8 mouse cellular contexts compared by ENCODE assay signal in the genomic region with DNA sequence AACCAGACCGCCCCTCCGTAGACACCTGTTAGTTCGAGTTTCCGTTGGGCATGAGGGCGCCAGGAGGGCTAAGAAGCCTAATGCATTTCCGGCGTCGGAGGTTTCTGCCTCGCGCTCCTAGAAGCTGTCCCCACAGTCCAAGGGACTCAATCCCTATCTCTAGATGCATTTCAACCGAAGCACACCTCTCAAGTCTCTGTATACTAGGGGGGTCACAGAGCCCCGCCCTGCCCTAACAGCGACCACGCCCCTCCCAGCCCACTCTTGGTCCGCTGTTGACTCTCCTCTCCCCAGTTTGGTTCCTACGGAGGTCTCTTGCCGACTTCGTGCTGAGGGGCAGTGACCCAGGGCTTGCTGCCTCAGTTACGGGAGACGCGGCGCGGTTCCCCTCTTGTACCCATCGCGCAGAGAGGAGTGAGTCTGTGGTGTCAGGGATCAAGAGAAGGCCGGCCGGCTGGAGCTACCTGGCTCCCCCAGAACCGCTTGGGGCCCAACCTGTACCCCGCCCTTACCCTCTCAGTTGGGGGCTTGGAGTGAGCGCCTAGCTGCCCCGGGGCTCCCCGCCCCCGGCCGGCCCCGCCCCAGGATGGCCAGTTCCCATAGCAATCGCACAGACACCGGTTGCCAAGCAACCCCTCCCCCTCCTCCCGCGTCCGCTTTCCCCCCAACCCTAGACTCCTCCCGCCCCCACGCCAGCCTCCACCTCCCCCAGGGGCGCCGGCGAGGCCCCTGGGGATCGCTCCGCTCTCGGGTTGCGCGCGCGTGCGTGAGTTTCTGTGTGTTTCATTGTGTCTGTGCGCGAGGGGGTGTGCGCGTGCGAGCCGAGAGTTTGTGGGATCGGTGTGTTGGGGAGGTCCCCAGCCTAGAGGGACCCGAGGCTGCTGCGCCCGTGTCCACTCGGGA. TPM values are rescaled to one million over a fixed set of nuclear protein-coding genes. Genes with fewer than 3 reads are reported as not detected.
A peak's percentile ranks its signal among the peaks of the same experiment; 100 is the strongest.
DNase-seq lines count a peak whose midpoint lies in the region; ATAC-seq and TF ChIP-seq lines count a peak whose summit lies in the region.

No protein-coding gene starts in this region.

- peak overlapping the region; percentile 59 for H3K4me3 ChIP-seq in kidney, postnatal 0 days (replicated peaks; ENCODE audit: low read depth, low read length)
- H3K4me3 ChIP-seq in cortical plate, adult 2 months (ENCODE audit: insufficient read depth, low read length) = peak overlapping the region; percentile 87
- H3K4me3 ChIP-seq in forebrain, postnatal 0 days (ENCODE audit: low read depth, low read length) = peak overlapping the region; percentile 84
- peak overlapping the region; percentile 26; the same call in 1 of the 2 replicates for H3K4me3 ChIP-seq in liver, postnatal 0 days (ENCODE audit: low read depth, low read length)

- TF ChIP-seq EP300 in liver, postnatal 0 days (IDR thresholded peaks at IDR 0.05; ENCODE audit: low read depth) = no peak

- H3K27me3 ChIP-seq in kidney, postnatal 0 days (ENCODE audit: insufficient read depth, low read length) = peaks cover 26% of the 10 kb centered on the region
- no peaks in the 10 kb centered on the region for H3K27me3 ChIP-seq in forebrain, postnatal 0 days (ENCODE audit: insufficient read depth, low read length)
- H3K27me3 ChIP-seq in liver, postnatal 0 days (ENCODE audit: insufficient read depth, low read length) = peaks cover 55% of the 10 kb centered on the region

- under 1% methylated on average over 64 of the region's 64 CpGs for WGBS in kidney, postnatal 0 days
- 1% methylated on average over 62 of the region's 64 CpGs for WGBS in forebrain, postnatal 0 days
- 2% methylated on average over 56 of the region's 64 CpGs for WGBS in liver, postnatal 0 days (ENCODE audit: insufficient replicate concordance)

- DNase-seq in kidney, postnatal 0 days (ENCODE audit: low spot score) = no peak
- no peak for DNase-seq in kidney, adult 9 months
- DNase-seq in forebrain, postnatal 0 days = peak; percentile 92
- DNase-seq in liver, postnatal 0 days = no peak
- DNase-seq in testis, postnatal 14 days (ENCODE audit: low spot score) = peak; percentile 44
- DNase-seq in gastrocnemius, postnatal 36 days = no peak
- DNase-seq in layer of hippocampus, adult 8-10 months (ENCODE audit: low spot score in 2 of 2) = no peak

- ATAC-seq in kidney, postnatal 0 days (replicated peaks; ENCODE audit: low FRiP score, low read depth) = peak; percentile 20; the same call in 1 of the 2 replicates
- peak; percentile 76 for ATAC-seq in forebrain, postnatal 0 days
- ATAC-seq in liver, postnatal 0 days = no peak

- H3K9ac ChIP-seq in kidney, postnatal 0 days (ENCODE audit: low read depth, low read length) = peak overlapping the region; percentile 37; the same call in 1 of the 2 replicates
- peak overlapping the region; percentile 94 for H3K9ac ChIP-seq in forebrain, postnatal 0 days
- no peak overlapping the region for H3K9ac ChIP-seq in liver, postnatal 0 days (replicated peaks)

- peaks cover 23% of the 10 kb centered on the region for H3K4me1 ChIP-seq in kidney, postnatal 0 days (replicated peaks; ENCODE audit: insufficient read depth, low read length)
- H3K4me1 ChIP-seq in cortical plate, adult 2 months (ENCODE audit: control insufficient read depth, insufficient read depth, low read length) = no peaks in the 10 kb centered on the region; the same call in 1 of the 2 replicates
- H3K4me1 ChIP-seq in forebrain, postnatal 0 days (ENCODE audit: insufficient read depth) = peaks cover 5% of the 10 kb centered on the region; the same call in 1 of the 2 replicates
- H3K4me1 ChIP-seq in liver, postnatal 0 days (ENCODE audit: insufficient read depth) = no peaks in the 10 kb centered on the region

- no peaks in the 10 kb centered on the region for H3K9me3 ChIP-seq in kidney, postnatal 0 days (replicated peaks; ENCODE audit: low read length)
- H3K9me3 ChIP-seq in forebrain, postnatal 0 days (ENCODE audit: low read length) = no peaks in the 10 kb centered on the region
- H3K9me3 ChIP-seq in liver, postnatal 0 days (ENCODE audit: low read length) = no peaks in the 10 kb centered on the region

- no peak for TF ChIP-seq CTCF in kidney, postnatal 0 days (IDR thresholded peaks at IDR 0.05; ENCODE audit: low read depth)
- no peak for TF ChIP-seq CTCF in cortical plate, adult 2 months (IDR thresholded peaks at IDR 0.05; ENCODE audit: extremely low read depth, insufficient read depth, low read length)
- no peak for TF ChIP-seq CTCF in forebrain, postnatal 0 days (IDR thresholded peaks at IDR 0.05; ENCODE audit: low read depth)
- TF ChIP-seq CTCF in liver, postnatal 0 days (IDR thresholded peaks at IDR 0.05; ENCODE audit: low read depth) = no peak

- H3K4me2 ChIP-seq in kidney, postnatal 0 days (ENCODE audit: low read length) = peak overlapping the region; percentile 98
- H3K4me2 ChIP-seq in forebrain, postnatal 0 days (ENCODE audit: low read depth) = peak overlapping the region; percentile 83
- peak overlapping the region; percentile 57 for H3K4me2 ChIP-seq in liver, postnatal 0 days (ENCODE audit: low read depth, low read length)

- intact Hi-C loops in gastrocnemius, postnatal 36 days (cut with DNase I) = loop anchor here (5.0 kb wide), 1 partner anchor 51 kb away; no protein-coding TSS in a partner anchor

- no peak for TF ChIP-seq POLR2A in cortical plate, adult 2 months (IDR thresholded peaks at IDR 0.05; ENCODE audit: extremely low read depth, insufficient read depth, low read length)

- no peak overlapping the region for H3K27ac ChIP-seq in kidney, postnatal 0 days
- H3K27ac ChIP-seq in cortical plate, adult 2 months (ENCODE audit: insufficient read depth, low read length) = no peak overlapping the region
- peak overlapping the region; percentile 97 for H3K27ac ChIP-seq in forebrain, postnatal 0 days (ENCODE audit: low read depth, low read length)
- H3K27ac ChIP-seq in liver, postnatal 0 days (ENCODE audit: low read depth) = no peak overlapping the region

- H3K36me3 ChIP-seq in kidney, postnatal 0 days (ENCODE audit: insufficient read depth, low read length) = no peaks in the 10 kb centered on the region
- peaks cover 10% of the 10 kb centered on the region for H3K36me3 ChIP-seq in forebrain, postnatal 0 days (ENCODE audit: insufficient read depth)
- H3K36me3 ChIP-seq in liver, postnatal 0 days (replicated peaks; ENCODE audit: insufficient read depth, low read length) = no peaks in the 10 kb centered on the region

RNA-seq across cellular contexts. Expression of a gene that starts 0.9 kb away (rescaled TPM):
- polyA plus RNA-seq in kidney, postnatal 0 days (2015; fragmentation: Nextera tagmentation; extraction: Ambion mirVana) = 0.74 and 1.3 TPM in 2 replicates
- polyA plus RNA-seq in cortical plate, adult 2 months (2012; rRNA removed) = 20.2 and 25.5 TPM in 2 replicates
- 80.9 and 91.7 TPM in 2 replicates for total RNA-seq in forebrain, postnatal 0 days (2014; rRNA removed)
- 44.6 and 57.7 TPM in 2 replicates for polyA plus RNA-seq in forebrain, postnatal 0 days (2015; fragmentation: Nextera tagmentation; extraction: Ambion mirVana)
- polyA plus RNA-seq in liver, postnatal 0 days (2015; fragmentation: Nextera tagmentation; extraction: Ambion mirVana) = not detected in 2 replicates
- total RNA-seq in gastrocnemius, postnatal 36 days (2021) = under 1 TPM in 1 of 2 experiments, not detected in 1; 0.08 TPM
- 10 to 100 TPM; 20.4 to 24.2 (median 22.2) TPM for total RNA-seq in layer of hippocampus, adult 8-10 months (2022)

Comparison
In these comparisons a context has a peak if more than half of its experiments do, and no peak if none do; other contexts are left out.
1. DNase-seq: peak in forebrain, postnatal 0 days (single experiment) and testis, postnatal 14 days (single experiment); none in kidney, postnatal 0 days (single experiment), kidney, adult 9 months (single experiment), liver, postnatal 0 days (single experiment), gastrocnemius, postnatal 36 days (0 of 2) and layer of hippocampus, adult 8-10 months (0 of 2).
2. H3K4me3 ChIP-seq: peak in every context shown above with its lines; median percentile 87 in cortical plate, adult 2 months; 84 in forebrain, postnatal 0 days; 59 in kidney, postnatal 0 days; 26 in liver, postnatal 0 days.
3. Peak in every context shown above with its lines, with median percentiles within 50 percentile points of each other: H3K4me2 ChIP-seq.